Mouse (Mus musculus) kidney, adult 2 months (tissue): ENCODE data around the gene Cdh23.

ENCODE experiments used
- CTCF ChIP-seq: fragments of 200-500 bp; conservative IDR thresholded peaks from 2 replicates; pipeline ENCODE4 v1.5.1; 2011; ENCODE audit warnings: low read depth, mild to moderate bottlenecking, control low read depth, low read length, moderate library complexity, mixed read lengths; ENCODE audit not compliant: insufficient read depth, insufficient read length
- POLR2A ChIP-seq: fragments of 200-500 bp; IDR thresholded peaks from one replicate; pipeline ENCODE4 v1.6.1; 2011; ENCODE audit warnings: low read depth, low read length, control low read depth

GRCm38 (mm10) chr10:60346056-60346455, 350.2 kb downstream of the Cdh23 start:
- no peak for TF ChIP-seq CTCF
- no peak for TF ChIP-seq POLR2A
